Mouse (Mus musculus) thymus, postnatal 4 days (tissue): ENCODE measurements around the gene Zfp451.

Experiments used
- DNase-seq: peaks from one replicate; pipeline ENCODE4 v3.0.0; 2021

The Zfp451 gene

GRCm38 (mm10) chr1:33712026-33712425 lies 102.4 kb downstream of the Zfp451 start:
- DNase-seq, result no peak
